Mouse (Mus musculus): Measurements from ENCODE around the gene Rbfox3.

Gene Rbfox3

GRCm38 (mm10) chr11:118767411-118767810 is 144.0 kb downstream of the Rbfox3 start:
- no peak for DNase-seq (ENCODE audit: low read depth, low spot score)

GRCm38 (mm10) chr11:118760296-118760988 is 151.0 kb downstream of the Rbfox3 start:
- DNase-seq (ENCODE audit: low read depth, low spot score) = no peak

- no peak for DNase-seq (ENCODE audit: low read depth, low spot score)
These were observed 152.2 kb downstream of the Rbfox3 start for GRCm38 (mm10) chr11:118759228-118759627.

GRCm38 (mm10) chr11:118758277-118758990 is 153.0 kb downstream of the Rbfox3 start:
- DNase-seq (ENCODE audit: low read depth, low spot score) = no peak

GRCm38 (mm10) chr11:118757488-118757887 is 153.9 kb downstream of the Rbfox3 start:
- DNase-seq (ENCODE audit: low read depth, low spot score) = no peak

GRCm38 (mm10) chr11:118755003-118755402 is 156.4 kb downstream of the Rbfox3 start:
- DNase-seq (ENCODE audit: low read depth, low spot score) = no peak

- DNase-seq (ENCODE audit: low read depth, low spot score) = no peak
These were observed 156.9 kb downstream of the Rbfox3 start for GRCm38 (mm10) chr11:118754535-118754934.

GRCm38 (mm10) chr11:118751879-118752616 is 159.3 kb downstream of the Rbfox3 start:
- no peak for DNase-seq (ENCODE audit: low read depth, low spot score)

- no peak for DNase-seq (ENCODE audit: low read depth, low spot score)
These were observed 160.6 kb downstream of the Rbfox3 start for GRCm38 (mm10) chr11:118750745-118751330.

- no peak for DNase-seq (ENCODE audit: low read depth, low spot score)
These were observed 161.9 kb downstream of the Rbfox3 start for GRCm38 (mm10) chr11:118749541-118749940.

GRCm38 (mm10) chr11:118748622-118749021 is 162.8 kb downstream of the Rbfox3 start:
- DNase-seq (ENCODE audit: low read depth, low spot score) = no peak

GRCm38 (mm10) chr11:118745279-118745678 is 166.1 kb downstream of the Rbfox3 start:
- DNase-seq (ENCODE audit: low read depth, low spot score) = no peak

- no peak for DNase-seq (ENCODE audit: low read depth, low spot score)
These were observed 166.6 kb downstream of the Rbfox3 start for GRCm38 (mm10) chr11:118744782-118745181.

GRCm38 (mm10) chr11:118742762-118743161 is 168.6 kb downstream of the Rbfox3 start:
- DNase-seq (ENCODE audit: low read depth, low spot score) = no peak

GRCm38 (mm10) chr11:118741262-118741661 is 170.1 kb downstream of the Rbfox3 start:
- no peak for DNase-seq (ENCODE audit: low read depth, low spot score)

GRCm38 (mm10) chr11:118740001-118740400 is 171.4 kb downstream of the Rbfox3 start:
- DNase-seq (ENCODE audit: low read depth, low spot score) = no peak

GRCm38 (mm10) chr11:118738855-118739832 is 172.3 kb downstream of the Rbfox3 start:
- DNase-seq (ENCODE audit: low read depth, low spot score) = no peak

- DNase-seq (ENCODE audit: low read depth, low spot score) = no peak
These were observed 173.1 kb downstream of the Rbfox3 start for GRCm38 (mm10) chr11:118738323-118738722.

GRCm38 (mm10) chr11:118737821-118738220 is 173.6 kb downstream of the Rbfox3 start:
- DNase-seq (ENCODE audit: low read depth, low spot score) = no peak

GRCm38 (mm10) chr11:118736993-118737392 is 174.4 kb downstream of the Rbfox3 start:
- no peak for DNase-seq (ENCODE audit: low read depth, low spot score)

GRCm38 (mm10) chr11:118731655-118732054 is 179.7 kb downstream of the Rbfox3 start:
- no peak for DNase-seq (ENCODE audit: low read depth, low spot score)

All from telencephalon, adult 2 months (tissue).